Mouse (Mus musculus) neural tube, embryonic 10.5 days (tissue): ENCODE measurements around the gene Tmem141.

Source experiments
- DNase-seq: peaks from one replicate; pipeline ENCODE4 v3.0.0-alpha.2; 2017; ENCODE audit warnings: low spot score; ENCODE audit errors: extremely low spot score

Gene Tmem141

DNA sequence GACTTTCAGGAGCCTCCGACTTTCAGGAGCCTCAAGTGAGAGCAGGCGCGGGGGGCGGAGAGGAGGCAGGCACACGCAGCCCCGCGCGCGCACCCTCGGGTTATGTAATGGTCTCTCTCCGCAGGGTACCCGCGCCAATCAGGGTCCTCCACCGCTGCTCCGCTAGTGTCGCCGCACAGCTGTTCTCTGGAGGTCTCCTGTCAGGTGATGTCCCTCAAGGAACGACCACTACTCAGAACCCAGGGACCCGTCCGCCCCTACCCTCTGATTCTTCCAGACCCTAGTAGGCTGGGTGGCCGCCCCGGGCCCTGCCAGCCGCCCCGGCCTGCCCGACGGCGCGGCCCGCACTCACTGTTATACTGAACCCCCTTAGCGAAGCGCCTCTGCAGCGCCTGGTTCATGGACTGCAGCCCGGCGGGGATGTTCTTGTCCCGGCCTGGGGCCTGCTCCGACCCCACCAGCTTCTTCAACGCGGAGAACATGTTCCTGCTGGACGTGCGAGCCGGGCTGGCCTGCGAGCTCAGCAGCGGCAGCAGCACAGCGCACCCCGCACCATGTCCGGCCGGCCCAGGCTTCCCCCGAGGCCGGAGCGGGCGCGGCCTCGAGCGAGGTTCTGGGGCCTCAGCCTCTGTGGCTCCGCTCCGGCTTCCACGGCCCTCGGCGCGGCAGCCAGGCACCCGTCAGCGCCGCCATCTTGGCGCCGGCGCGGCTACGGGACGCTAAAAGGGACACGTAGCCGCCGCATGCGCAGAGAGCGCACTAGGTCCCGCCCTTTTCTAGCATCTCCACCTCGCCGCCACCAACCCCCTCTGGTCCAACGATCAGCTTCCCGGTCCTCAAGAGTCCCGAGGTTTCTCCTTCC lies 13.8 kb downstream of the Tmem141 start, which contains the start of gene Rabl6:
Gene Rabl6, minus strand, starts transcription at position 761 of the 862 bp plus-strand sequence.
- peak; percentile 89 for DNase-seq

GRCm38 (mm10) chr2:25602526-25602925 lies 19.3 kb downstream of the Tmem141 start:
- no peak for DNase-seq

DNA sequence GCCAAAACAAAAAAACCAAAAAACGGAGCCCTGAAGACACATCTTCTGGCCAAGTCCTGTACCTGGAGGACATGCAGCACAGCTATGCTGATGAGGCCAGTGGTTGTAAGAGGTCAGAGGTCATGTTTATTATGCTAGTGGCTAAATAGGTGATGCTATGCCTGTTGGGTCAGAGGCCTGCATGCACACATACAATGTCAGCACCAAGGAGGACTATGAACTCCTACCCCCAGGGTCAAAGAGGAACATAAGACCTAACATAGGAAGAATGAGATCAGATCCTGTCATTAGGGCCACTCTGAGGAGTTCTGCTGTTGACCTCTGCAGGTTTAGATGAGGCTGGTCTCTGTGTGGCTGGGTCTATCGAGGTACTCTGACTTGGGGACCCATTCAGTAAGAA lies 21.8 kb downstream of the Tmem141 start:
- DNase-seq, result no peak

- no peak for DNase-seq
Measured at GRCm38 (mm10) chr2:25598749-25599148, 23.1 kb downstream of the Tmem141 start.

- no peak for DNase-seq
Measured at GRCm38 (mm10) chr2:25596765-25597510, 24.9 kb downstream of the Tmem141 start.

DNA sequence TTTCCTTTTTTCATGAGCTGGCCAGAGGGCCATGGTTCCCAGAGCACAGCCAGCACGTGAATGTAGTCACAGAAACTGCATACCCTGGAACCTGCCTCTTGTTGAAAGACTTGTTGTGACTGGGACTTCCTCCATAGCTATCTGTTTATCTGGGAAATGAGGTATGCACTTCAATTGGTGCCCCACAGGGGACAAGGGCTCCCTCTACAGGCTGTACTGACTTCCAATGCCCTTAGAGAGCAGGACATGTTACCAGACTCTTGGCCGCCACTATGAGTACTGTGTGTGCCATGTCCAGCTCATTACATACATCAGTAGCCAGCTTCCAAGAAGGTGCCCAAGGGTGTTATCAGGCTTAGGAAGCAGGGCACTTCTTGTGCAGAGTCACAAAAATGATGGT lies 29.9 kb downstream of the Tmem141 start:
- DNase-seq, result no peak

DNA sequence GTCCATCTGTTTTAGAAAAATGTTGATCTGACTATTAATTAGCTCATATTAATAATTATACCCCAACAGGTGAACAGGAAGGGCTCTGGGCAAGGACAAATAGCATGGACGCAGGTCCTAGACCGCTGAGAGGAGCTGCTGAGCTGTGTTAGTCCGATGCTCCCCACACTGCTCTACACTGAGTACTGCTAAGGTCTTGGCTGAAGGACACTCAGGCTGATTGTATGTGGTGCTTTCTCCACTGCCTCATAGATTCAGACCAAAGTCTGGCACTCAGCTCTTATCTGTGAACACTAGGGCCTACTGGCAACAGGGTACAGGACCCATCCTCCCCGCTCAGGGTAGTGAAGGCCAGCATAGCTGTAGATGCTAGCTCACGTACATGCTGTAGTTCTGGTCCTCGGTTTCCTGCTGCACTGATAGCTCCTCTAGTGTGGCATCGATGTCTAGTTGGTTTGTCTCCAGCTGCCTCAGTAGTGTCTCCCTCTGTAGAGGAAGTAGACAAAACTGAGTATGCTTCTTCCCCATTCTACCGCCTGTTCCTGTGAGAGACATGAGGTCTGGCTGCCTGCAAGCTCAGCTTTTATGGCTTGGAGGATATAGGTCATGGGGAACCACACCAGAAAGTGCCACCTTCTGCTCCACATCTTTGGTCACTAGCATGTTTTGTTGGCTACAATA lies 33.4 kb downstream of the Tmem141 start:
- no peak for DNase-seq

GRCm38 (mm10) chr2:25587290-25587689 lies 34.5 kb downstream of the Tmem141 start:
- DNase-seq, result no peak

GRCm38 (mm10) chr2:25585601-25586000 lies 36.2 kb downstream of the Tmem141 start:
- no peak for DNase-seq

- DNase-seq, result no peak
Measured at GRCm38 (mm10) chr2:25584856-25585255, 36.9 kb downstream of the Tmem141 start.

DNA sequence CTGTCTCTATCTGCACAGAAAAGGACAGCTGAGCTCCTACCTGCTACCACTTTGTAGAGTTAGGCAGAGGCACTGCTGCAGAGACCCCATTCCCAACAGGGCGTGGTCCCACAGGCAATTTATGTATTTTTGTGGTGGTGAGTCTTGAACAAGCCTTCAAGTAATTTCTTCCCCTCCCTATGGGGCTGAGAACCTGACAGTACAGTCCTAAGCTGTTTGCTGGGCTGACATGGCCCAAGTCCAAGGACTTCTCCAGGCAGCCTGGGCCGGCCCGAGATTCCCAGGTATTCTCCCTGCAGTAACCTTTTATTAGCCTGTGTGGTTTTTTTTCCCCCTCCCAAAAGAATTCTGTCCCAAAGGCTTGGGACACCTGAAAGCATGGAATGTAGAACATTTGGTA lies 37.7 kb downstream of the Tmem141 start:
- no peak for DNase-seq

- DNase-seq, result no peak
Measured at GRCm38 (mm10) chr2:25583571-25583970, 38.2 kb downstream of the Tmem141 start.

- no peak for DNase-seq
Measured at GRCm38 (mm10) chr2:25583120-25583481, 38.7 kb downstream of the Tmem141 start.

DNA sequence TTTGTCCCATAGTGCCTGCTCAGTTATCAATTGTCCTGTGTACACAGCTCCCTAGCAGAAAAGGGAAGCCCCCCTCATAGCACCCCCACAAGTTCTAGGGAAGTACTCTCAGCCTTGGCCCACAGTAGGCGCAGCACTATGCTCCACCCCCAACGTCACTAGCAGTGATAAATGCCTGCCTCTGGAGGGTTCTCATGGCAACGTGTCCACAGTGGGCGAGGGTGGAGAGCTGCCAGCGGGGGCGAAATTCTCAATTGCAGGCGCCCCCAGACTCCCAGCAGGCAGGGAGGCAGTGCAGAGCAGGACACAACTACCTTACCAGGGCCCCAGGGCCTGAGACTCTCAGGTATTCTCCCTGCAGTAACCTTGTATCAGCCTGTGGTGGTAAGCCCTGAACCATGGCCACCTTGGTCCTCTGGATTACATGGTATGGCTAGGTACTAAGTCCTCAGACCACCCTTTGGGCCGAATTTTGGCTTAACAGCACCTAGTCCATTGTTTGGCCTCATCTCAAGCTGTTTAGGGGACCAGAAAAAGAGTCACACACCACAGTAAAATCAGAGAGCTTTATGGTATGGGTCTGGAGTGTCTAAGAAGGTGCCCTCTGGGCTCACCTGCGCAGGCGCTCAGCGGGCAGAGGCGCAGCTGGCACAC lies 39.2 kb downstream of the Tmem141 start:
- DNase-seq, result no peak

DNA sequence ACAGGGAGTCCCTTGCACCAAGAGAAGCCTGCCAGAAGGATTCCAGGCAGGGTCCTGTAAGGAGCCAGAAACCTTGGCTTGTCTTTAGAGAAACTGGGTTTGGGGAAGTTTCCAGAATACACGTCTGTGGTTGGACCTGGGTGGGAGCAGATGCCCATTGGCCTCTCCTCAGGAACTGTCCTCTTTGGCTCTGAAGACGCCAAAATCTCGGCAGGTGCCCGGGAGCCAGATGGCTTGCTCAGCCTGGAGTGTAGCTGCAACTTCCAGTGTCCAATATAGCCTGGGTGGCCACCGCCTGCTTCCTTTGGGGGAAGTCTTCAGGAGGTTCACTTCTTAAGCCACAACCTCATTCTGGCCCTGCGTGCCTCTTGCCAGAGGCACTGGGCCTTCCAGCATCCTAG lies 39.9 kb downstream of the Tmem141 start:
- DNase-seq, result no peak

GRCm38 (mm10) chr2:25581294-25581864 lies 40.4 kb downstream of the Tmem141 start, which contains the start of gene Ajm1:
TSS of gene Ajm1 (minus strand) at chr2:25581757.
- DNase-seq, result peak; percentile 64

DNA sequence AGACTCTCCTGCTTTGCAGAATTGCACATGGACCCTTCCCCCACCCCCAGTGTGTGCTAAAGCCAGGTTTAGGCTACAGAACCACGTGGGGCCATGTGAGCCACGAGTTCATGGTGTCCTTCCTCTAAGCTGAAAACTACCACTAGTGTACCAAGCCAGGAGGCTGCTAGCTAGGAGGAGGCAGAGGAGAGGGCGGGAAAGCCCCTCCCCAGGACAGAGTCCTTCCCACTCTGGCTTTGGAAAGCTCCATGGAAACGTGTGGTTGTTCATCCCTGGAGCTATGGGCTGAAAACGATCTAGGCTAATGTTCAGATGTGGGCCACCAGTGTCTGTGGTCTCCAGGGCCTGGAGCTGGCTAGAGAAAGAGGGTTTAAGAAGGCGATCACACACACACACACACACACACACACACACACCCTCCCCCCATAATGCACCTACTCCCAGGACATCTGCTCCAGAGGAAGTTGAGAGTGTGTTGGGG lies 41.1 kb downstream of the Tmem141 start:
- no peak for DNase-seq

GRCm38 (mm10) chr2:25579737-25580460 lies 41.9 kb downstream of the Tmem141 start:
- DNase-seq, result peak; percentile 46

DNA sequence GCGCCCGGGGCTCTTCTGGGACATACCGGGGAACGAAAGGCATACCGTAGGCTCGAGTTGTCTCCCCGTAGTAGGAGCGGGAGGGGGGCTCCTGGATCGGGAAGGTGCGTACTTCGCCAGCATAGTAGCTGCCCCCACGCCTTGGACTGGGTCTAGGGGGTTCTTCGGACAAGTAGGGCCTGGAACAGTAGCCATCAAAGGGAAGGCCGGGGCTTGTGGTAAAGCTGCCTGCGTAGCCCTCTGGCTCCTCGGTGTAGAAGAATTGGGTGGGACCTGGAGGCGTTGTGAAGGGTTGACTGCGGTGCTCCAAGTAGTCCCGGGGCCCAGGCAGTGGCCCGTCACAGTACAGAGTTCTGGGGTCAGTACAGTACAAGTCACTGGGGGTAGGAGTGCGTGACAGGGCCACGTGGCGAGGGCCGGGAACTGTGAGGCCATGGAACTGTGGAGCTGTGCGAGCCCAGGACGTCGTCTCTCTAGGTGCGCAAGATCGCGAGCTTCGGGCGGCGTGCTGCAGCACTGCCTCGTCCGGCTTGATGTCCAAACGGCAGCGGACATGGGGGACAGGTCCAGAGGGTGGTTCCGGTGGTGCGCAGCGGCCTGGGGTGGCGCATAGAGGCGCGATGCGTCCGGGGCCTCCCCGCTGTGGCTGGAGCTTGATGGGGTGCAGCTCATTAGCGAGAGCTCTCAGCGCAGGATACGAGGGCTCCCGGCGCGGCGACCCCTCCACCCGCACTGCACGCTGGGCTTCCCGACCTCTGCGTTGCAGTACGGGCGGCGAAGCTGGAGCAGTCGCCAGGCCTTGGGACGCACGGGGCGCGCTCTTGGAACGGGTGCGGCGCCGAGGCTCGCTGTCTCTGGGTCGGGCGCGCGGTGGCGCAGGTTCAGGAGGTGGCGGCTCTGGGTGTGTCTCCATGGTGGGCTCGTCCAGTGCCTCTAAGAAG lies 42.7 kb downstream of the Tmem141 start:
- peak; percentile 48 for DNase-seq
